Mouse (Mus musculus): ENCODE data around the gene Prpf40a.

- TF ChIP-seq CTCF (IDR thresholded peaks at IDR 0.05; ENCODE audit: control insufficient read depth, insufficient read depth, low read length): no peak
- TF ChIP-seq POLR2A (IDR thresholded peaks at IDR 0.05; ENCODE audit: borderline replicate concordance, control insufficient read depth, low read depth, low read length): no peak
Measured at GRCm38 (mm10) chr2:53100093-53100492, 91.0 kb downstream of the Prpf40a start.

Data from bone marrow, adult 2 months (tissue).